Mouse (Mus musculus) lung, embryonic 15.5 days (tissue): ENCODE measurements around the gene Mettl22. TPM values are rescaled to one million over a fixed set of nuclear protein-coding genes. Genes with fewer than 3 reads are reported as not detected.

Source experiments
- ATAC-seq: fragments of 200-750 bp; cut with Nextera tagmentation; 2 replicates; pipeline ENCODE4 v1.8.0; 2017; ENCODE audit warnings: moderate number of reproducible peaks, borderline replicate concordance; ENCODE audit not compliant: low FRiP score, low TSS enrichment; ENCODE audit errors: extremely low read depth
- H3K27ac ChIP-seq: fragments of 300-500 bp; sonication (generic); 2 replicates; pipeline ENCODE4 v1.5.1; 2015; ENCODE audit warnings: moderate library complexity, mild to moderate bottlenecking, inconsistent platforms
- H3K27me3 ChIP-seq: fragments of 300-500 bp; sonication (generic); 2 replicates; pipeline ENCODE4 v1.6.1; 2015; ENCODE audit warnings: inconsistent platforms
- H3K36me3 ChIP-seq: fragments of 300-500 bp; sonication (generic); 2 replicates; pipeline ENCODE4 v1.6.1; 2015; ENCODE audit warnings: inconsistent platforms
- H3K4me1 ChIP-seq: fragments of 300-500 bp; sonication (generic); 2 replicates; pipeline ENCODE4 v1.6.1; 2015; ENCODE audit warnings: inconsistent platforms
- H3K4me2 ChIP-seq: fragments of 300-500 bp; sonication (generic); 2 replicates; pipeline ENCODE4 v1.6.1; 2015; ENCODE audit warnings: inconsistent platforms, mild to moderate bottlenecking, moderate library complexity
- H3K4me3 ChIP-seq: fragments of 300-500 bp; sonication (generic); 2 replicates; pipeline ENCODE4 v1.5.1; 2015; ENCODE audit warnings: mild to moderate bottlenecking, inconsistent platforms
- H3K9ac ChIP-seq: fragments of 300-500 bp; sonication (generic); 2 replicates; pipeline ENCODE4 v1.6.1; 2015; ENCODE audit warnings: inconsistent platforms
- H3K9me3 ChIP-seq: fragments of 300-500 bp; sonication (generic); 2 replicates; pipeline ENCODE4 v1.6.1; 2016; ENCODE audit warnings: inconsistent platforms
- WGBS: fragments of 180-500 bp; shearing (Covaris S2); methylation state at CpG from one replicate; pipeline ENCODE4 v1.1.7; 2015; 5-methylcytosine and 5-hydroxymethylcytosine counted together
- polyA plus RNA-seq: library from polyadenylated mRNA; unstranded; fragments of >200 nt; fragmentation: Nextera tagmentation; extraction: Ambion mirVana; gene quantifications from 2 replicates; pipeline ENCODE4 v1.2.1, GENCODE M21; 2015

Gene Mettl22
- 15.3 and 18.8 TPM in 2 replicates for polyA plus RNA-seq

GRCm38 (mm10) chr16:8470603-8471481, at the start of gene Mettl22:
Mettl22 (plus strand) TSS chr16:8470788.
- Histone ChIP-seq H3K9me3 (no peaks in the 10 kb centered on the region), H3K4me2 (peak within 1 kb of the TSS; percentile 75)
- peak; percentile 97 for ATAC-seq

GRCm38 (mm10) chr16:8420842-8421241, 49.7 kb upstream of the Mettl22 start:
- no peak for ATAC-seq
- H3K9me3 ChIP-seq = no peaks in the 10 kb centered on the region
- H3K36me3 ChIP-seq = no peaks in the 10 kb centered on the region
- 80% methylated on average over 4 of the region's 4 CpGs for WGBS
- H3K4me1 ChIP-seq = peaks cover 5% of the 10 kb centered on the region; the same call in 1 of the 2 replicates
- H3K4me3 ChIP-seq = no peak overlapping the region
- no peak overlapping the region for H3K27ac ChIP-seq
- no peak overlapping the region for H3K9ac ChIP-seq
- no peak overlapping the region for H3K4me2 ChIP-seq
- peaks cover 36% of the 10 kb centered on the region for H3K27me3 ChIP-seq

More at GRCm38 (mm10) chr16:8470603-8471481, at the start of gene Mettl22:
- Histone ChIP-seq H3K4me3 (peak within 1 kb of the TSS; percentile 67), H3K9ac (peak within 1 kb of the TSS; percentile 66), H3K4me1 (peaks cover 6% of the 10 kb centered on the region), H3K27me3 (no peaks in the 10 kb centered on the region), H3K27ac (peak within 1 kb of the TSS; percentile 86), H3K36me3 (no peaks in the 10 kb centered on the region)
- 1% methylated on average over 48 of the region's 48 CpGs for WGBS

GRCm38 (mm10) chr16:8423626-8424114, 46.9 kb upstream of the Mettl22 start:
- Histone ChIP-seq H3K36me3 (no peaks in the 10 kb centered on the region), H3K9me3 (no peaks in the 10 kb centered on the region), H3K4me2 (no peak overlapping the region), H3K4me3 (no peak overlapping the region), H3K4me1 (peaks cover 5% of the 10 kb centered on the region; the same call in 1 of the 2 replicates), H3K27ac (no peak overlapping the region), H3K27me3 (peaks cover 56% of the 10 kb centered on the region), H3K9ac (no peak overlapping the region)
- WGBS = 42% methylated on average over 7 of the region's 7 CpGs
- no peak for ATAC-seq

GRCm38 (mm10) chr16:8424161-8424970, 46.2 kb upstream of the Mettl22 start:
- Histone ChIP-seq H3K9me3 (no peaks in the 10 kb centered on the region), H3K9ac (no peak overlapping the region), H3K4me2 (peak overlapping the region; percentile 44), H3K27me3 (peaks cover 56% of the 10 kb centered on the region), H3K27ac (no peak overlapping the region), H3K4me1 (peaks cover 5% of the 10 kb centered on the region; the same call in 1 of the 2 replicates), H3K4me3 (peak overlapping the region; percentile 21; the same call in 1 of the 2 replicates), H3K36me3 (no peaks in the 10 kb centered on the region)
- whole genome bisulfite sequencing = 3% methylated on average over 43 of the region's 43 CpGs
- peak; percentile 8; the same call in 1 of the 2 replicates for ATAC-seq

GRCm38 (mm10) chr16:8424971-8425330, 45.6 kb upstream of the Mettl22 start, which contains the start of gene Tmem114:
Tmem114 (minus strand) TSS chr16:8425136.
- peaks cover 56% of the 10 kb centered on the region for H3K27me3 ChIP-seq
- 2% methylated on average over 16 of the region's 16 CpGs for WGBS

GRCm38 (mm10) chr16:8425736-8426135, 44.9 kb upstream of the Mettl22 start:
- Histone ChIP-seq H3K27me3 (peaks cover 56% of the 10 kb centered on the region), H3K4me2 (no peak overlapping the region), H3K4me3 (no peak overlapping the region), H3K9ac (no peak overlapping the region), H3K9me3 (no peaks in the 10 kb centered on the region), H3K36me3 (no peaks in the 10 kb centered on the region), H3K4me1 (peaks cover 5% of the 10 kb centered on the region; the same call in 1 of the 2 replicates), H3K27ac (no peak overlapping the region)
- no peak for ATAC-seq
- 78% methylated on average over 5 of the region's 5 CpGs for WGBS

More at GRCm38 (mm10) chr16:8424971-8425330, 45.6 kb upstream of the Mettl22 start, which contains the start of gene Tmem114:
- Histone ChIP-seq H3K9ac (no peak within 1 kb of the TSS), H3K4me1 (peaks cover 5% of the 10 kb centered on the region; the same call in 1 of the 2 replicates), H3K36me3 (no peaks in the 10 kb centered on the region), H3K9me3 (no peaks in the 10 kb centered on the region), H3K27ac (no peak within 1 kb of the TSS), H3K4me2 (peak within 1 kb of the TSS; percentile 44), H3K4me3 (peak within 1 kb of the TSS; percentile 21; the same call in 1 of the 2 replicates)
- ATAC-seq = 0 out of 2 replicates have a peak, but pooled peaks have one; percentile 19

- WGBS = 74% methylated on average over 4 of the region's 4 CpGs
- peaks cover 33% of the 10 kb centered on the region for H3K27me3 ChIP-seq
- no peaks in the 10 kb centered on the region for H3K36me3 ChIP-seq
- peaks cover 3% of the 10 kb centered on the region; the same call in 1 of the 2 replicates for H3K4me1 ChIP-seq
- H3K9me3 ChIP-seq = no peaks in the 10 kb centered on the region
- H3K27ac ChIP-seq = no peak overlapping the region
- ATAC-seq = no peak
- no peak overlapping the region for H3K9ac ChIP-seq
- H3K4me2 ChIP-seq = no peak overlapping the region
- H3K4me3 ChIP-seq = no peak overlapping the region
These were observed 41.1 kb upstream of the Mettl22 start for GRCm38 (mm10) chr16:8429531-8429930.

GRCm38 (mm10) chr16:8432616-8433015, 38.0 kb upstream of the Mettl22 start:
- Histone ChIP-seq H3K9ac (no peak overlapping the region), H3K4me1 (no peaks in the 10 kb centered on the region), H3K4me3 (no peak overlapping the region), H3K36me3 (no peaks in the 10 kb centered on the region), H3K4me2 (no peak overlapping the region), H3K27ac (no peak overlapping the region), H3K9me3 (no peaks in the 10 kb centered on the region), H3K27me3 (peaks cover 2% of the 10 kb centered on the region; the same call in 1 of the 2 replicates)
- no peak for ATAC-seq
- 74% methylated on average over 3 of the region's 3 CpGs for WGBS

- no peak for ATAC-seq
- Histone ChIP-seq H3K4me2 (no peak overlapping the region), H3K36me3 (no peaks in the 10 kb centered on the region), H3K27ac (no peak overlapping the region), H3K9me3 (no peaks in the 10 kb centered on the region), H3K4me3 (no peak overlapping the region), H3K9ac (no peak overlapping the region), H3K4me1 (no peaks in the 10 kb centered on the region), H3K27me3 (no peaks in the 10 kb centered on the region)
- 76% methylated on average over 7 of the region's 7 CpGs for WGBS
These were observed 25.7 kb upstream of the Mettl22 start for GRCm38 (mm10) chr16:8444911-8445310.

GRCm38 (mm10) chr16:8446256-8446655, 24.3 kb upstream of the Mettl22 start:
- no peak for ATAC-seq

GRCm38 (mm10) chr16:8453301-8453700, 17.3 kb upstream of the Mettl22 start:
- no peak overlapping the region for H3K4me3 ChIP-seq
- no peak overlapping the region for H3K4me2 ChIP-seq
- no peak overlapping the region for H3K27ac ChIP-seq
- no peaks in the 10 kb centered on the region for H3K36me3 ChIP-seq
- H3K27me3 ChIP-seq = no peaks in the 10 kb centered on the region
- H3K9me3 ChIP-seq = no peaks in the 10 kb centered on the region
- no peaks in the 10 kb centered on the region for H3K4me1 ChIP-seq
- 88% methylated on average over 2 of the region's 2 CpGs for WGBS
- ATAC-seq = no peak
- H3K9ac ChIP-seq = no peak overlapping the region

More at GRCm38 (mm10) chr16:8446256-8446655, 24.3 kb upstream of the Mettl22 start:
- no peak overlapping the region for H3K9ac ChIP-seq
- no peak overlapping the region for H3K4me3 ChIP-seq
- H3K4me2 ChIP-seq = no peak overlapping the region
- no peaks in the 10 kb centered on the region for H3K36me3 ChIP-seq
- WGBS = 85% methylated on average over 6 of the region's 6 CpGs
- H3K9me3 ChIP-seq = no peaks in the 10 kb centered on the region
- no peaks in the 10 kb centered on the region for H3K4me1 ChIP-seq
- H3K27me3 ChIP-seq = no peaks in the 10 kb centered on the region
- no peak overlapping the region for H3K27ac ChIP-seq
